Mouse (Mus musculus): Measurements from ENCODE around the gene Tmem171. TPM values are rescaled to one million over a fixed set of nuclear protein-coding genes. Genes with fewer than 3 reads are reported as not detected.

Gene Tmem171
- polyA plus RNA-seq (2016; fragmentation: Nextera tagmentation; extraction: Ambion mirVana): 0.73 and 1.0 TPM in 2 replicates

DNA sequence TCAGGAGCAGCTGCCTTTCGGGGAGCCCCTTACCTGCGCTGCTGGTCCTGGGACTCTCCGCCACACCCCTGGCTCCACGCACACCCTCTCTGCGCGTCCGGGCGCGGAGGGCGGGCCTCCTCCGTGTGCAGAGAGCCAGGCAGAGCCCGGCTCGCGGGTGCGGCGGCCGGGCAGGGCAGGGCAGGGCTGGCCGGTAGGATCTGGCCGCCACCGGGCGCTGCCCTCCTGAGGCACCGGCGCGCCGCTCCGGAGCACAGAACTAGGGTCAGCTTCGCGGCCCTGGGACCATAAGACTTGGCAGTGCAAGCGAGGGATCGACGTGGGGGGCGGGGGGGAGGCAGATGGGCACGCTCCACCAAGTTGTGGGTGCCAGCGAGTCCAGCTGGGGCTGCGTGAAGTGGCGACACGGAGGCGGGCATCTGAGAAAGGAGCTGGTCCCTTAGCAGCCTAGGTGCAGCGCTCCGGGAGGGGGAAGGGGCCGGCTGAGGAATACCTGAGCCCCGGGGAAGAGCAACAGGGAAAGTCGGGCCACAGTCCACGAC is at the start of gene Tmem171:
Gene Tmem171 (minus strand): TSS at position 62 of the 542 bp plus-strand sequence.
- H3K27me3 ChIP-seq (ENCODE audit: insufficient read depth, poor library complexity, severe bottlenecking): peaks cover 39% of the 10 kb centered on the region
- H3K27ac ChIP-seq: peak within 1 kb of the TSS; percentile 86
- H3K9me3 ChIP-seq: no peaks in the 10 kb centered on the region
- DNase-seq (ENCODE audit: low spot score): no peak
- WGBS: 3% methylated on average over 44 of the region's 44 CpGs
- H3K4me1 ChIP-seq: peaks cover 38% of the 10 kb centered on the region
- no peaks in the 10 kb centered on the region for H3K36me3 ChIP-seq
- H3K4me3 ChIP-seq: peak within 1 kb of the TSS; percentile 60

- H3K27me3 ChIP-seq (ENCODE audit: insufficient read depth, poor library complexity, severe bottlenecking): no peaks in the 10 kb centered on the region
- DNase-seq (ENCODE audit: low spot score): no peak
- no peak overlapping the region for H3K4me3 ChIP-seq
- no peaks in the 10 kb centered on the region for H3K4me1 ChIP-seq
- H3K36me3 ChIP-seq: peaks cover 44% of the 10 kb centered on the region
- no peak overlapping the region for H3K27ac ChIP-seq
- H3K9me3 ChIP-seq: no peaks in the 10 kb centered on the region
Measured at GRCm38 (mm10) chr13:98743829-98744228, 49.2 kb upstream of the Tmem171 start.

- Histone ChIP-seq H3K4me1 (no peaks in the 10 kb centered on the region), H3K27me3 (ENCODE audit: insufficient read depth, poor library complexity, severe bottlenecking) (no peaks in the 10 kb centered on the region), H3K27ac (no peak overlapping the region), H3K9me3 (no peaks in the 10 kb centered on the region), H3K4me3 (no peak overlapping the region), H3K36me3 (peaks cover 44% of the 10 kb centered on the region)
- no peak for DNase-seq (ENCODE audit: low spot score)
- WGBS: 78% methylated on average over 6 of the region's 6 CpGs
Measured at GRCm38 (mm10) chr13:98743214-98743613, 48.6 kb upstream of the Tmem171 start.

- peaks cover 34% of the 10 kb centered on the region for H3K36me3 ChIP-seq
- H3K27me3 ChIP-seq (ENCODE audit: insufficient read depth, poor library complexity, severe bottlenecking): no peaks in the 10 kb centered on the region
- H3K4me1 ChIP-seq: no peaks in the 10 kb centered on the region
- no peak overlapping the region for H3K4me3 ChIP-seq
- 97% methylated on average over 2 of the region's 2 CpGs for WGBS
- no peaks in the 10 kb centered on the region for H3K9me3 ChIP-seq
- H3K27ac ChIP-seq: no peak overlapping the region
- DNase-seq (ENCODE audit: low spot score): no peak
Measured at GRCm38 (mm10) chr13:98738213-98738612, 43.6 kb upstream of the Tmem171 start.

DNA sequence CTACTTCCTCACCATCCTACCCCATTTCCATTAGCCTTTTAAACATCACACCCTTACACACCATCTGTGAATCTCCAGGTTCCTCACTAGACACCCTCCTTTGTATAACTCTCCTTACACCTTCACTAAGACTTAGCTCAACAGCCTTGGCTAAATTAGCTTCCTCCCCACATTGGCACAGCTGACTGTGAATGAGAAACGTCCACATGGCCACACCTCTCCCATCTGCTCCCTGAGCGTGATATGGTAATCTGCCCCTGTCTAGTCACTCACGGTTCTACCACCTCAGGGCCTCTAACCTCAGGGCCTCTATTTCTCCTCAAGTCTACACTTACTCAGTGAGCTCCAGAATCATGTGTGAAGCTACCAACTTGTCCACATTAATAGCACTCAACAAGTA is 38.7 kb upstream of the Tmem171 start:
- Histone ChIP-seq H3K27ac (no peak overlapping the region), H3K4me3 (no peak overlapping the region), H3K4me1 (no peaks in the 10 kb centered on the region), H3K36me3 (peaks cover 52% of the 10 kb centered on the region), H3K27me3 (ENCODE audit: insufficient read depth, poor library complexity, severe bottlenecking) (no peaks in the 10 kb centered on the region), H3K9me3 (no peaks in the 10 kb centered on the region)
- 64% methylated on average over 3 of the region's 3 CpGs for WGBS
- DNase-seq (ENCODE audit: low spot score): no peak

- Histone ChIP-seq H3K4me1 (no peaks in the 10 kb centered on the region), H3K4me3 (no peak overlapping the region), H3K9me3 (no peaks in the 10 kb centered on the region), H3K27me3 (ENCODE audit: insufficient read depth, poor library complexity, severe bottlenecking) (no peaks in the 10 kb centered on the region), H3K36me3 (peaks cover 72% of the 10 kb centered on the region), H3K27ac (no peak overlapping the region)
- WGBS: 64% methylated on average over 1 of the region's 1 CpGs
- DNase-seq (ENCODE audit: low spot score): no peak
Measured at GRCm38 (mm10) chr13:98729271-98730062, 34.8 kb upstream of the Tmem171 start.

DNA sequence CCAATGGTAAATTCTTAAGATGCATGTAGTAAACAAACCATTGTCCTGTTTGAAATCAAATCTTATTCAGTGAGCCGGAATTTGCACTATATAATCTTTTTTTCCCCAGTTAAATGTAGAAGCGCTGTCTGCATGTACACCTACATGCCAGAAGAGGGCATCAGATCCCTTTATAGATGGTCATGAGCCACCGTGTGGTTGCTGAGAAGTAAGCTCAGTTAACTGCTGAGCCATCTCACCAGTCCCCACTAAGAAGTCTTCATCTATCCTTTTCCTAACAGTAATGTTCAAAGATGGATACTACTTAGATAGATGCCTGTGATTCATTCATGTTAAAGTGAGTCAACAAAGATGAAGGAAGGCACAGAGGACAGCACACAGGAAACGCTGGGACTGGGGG is 31.9 kb upstream of the Tmem171 start:
- Histone ChIP-seq H3K36me3 (peaks cover 54% of the 10 kb centered on the region), H3K27me3 (ENCODE audit: insufficient read depth, poor library complexity, severe bottlenecking) (no peaks in the 10 kb centered on the region), H3K4me1 (no peaks in the 10 kb centered on the region), H3K4me3 (no peak overlapping the region), H3K9me3 (no peaks in the 10 kb centered on the region), H3K27ac (no peak overlapping the region)
- 58% methylated on average over 4 of the region's 4 CpGs for WGBS
- DNase-seq (ENCODE audit: low spot score): no peak

DNA sequence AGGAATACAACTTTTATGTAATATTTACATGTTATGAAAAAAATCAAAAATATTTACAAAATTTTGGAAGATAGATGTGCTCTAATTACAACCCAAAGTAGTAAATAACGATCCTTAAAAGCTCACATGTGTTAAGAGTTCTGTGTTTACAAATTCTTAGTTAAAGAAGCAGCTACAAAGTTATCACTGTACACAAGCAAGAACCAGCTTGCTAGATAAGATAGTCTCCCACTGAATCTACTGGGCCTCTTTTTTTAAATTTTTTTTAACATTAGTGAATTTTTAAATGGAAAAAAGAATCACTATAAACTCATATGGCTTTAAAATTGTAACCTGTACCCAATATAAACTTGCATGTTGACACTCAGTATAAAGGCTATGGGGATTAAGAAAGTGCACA is 28.8 kb upstream of the Tmem171 start:
- WGBS: 81% methylated on average over 1 of the region's 1 CpGs
- H3K4me1 ChIP-seq: no peaks in the 10 kb centered on the region
- no peak for DNase-seq (ENCODE audit: low spot score)
- no peaks in the 10 kb centered on the region for H3K9me3 ChIP-seq
- H3K36me3 ChIP-seq: peaks cover 37% of the 10 kb centered on the region
- H3K27me3 ChIP-seq (ENCODE audit: insufficient read depth, poor library complexity, severe bottlenecking): no peaks in the 10 kb centered on the region
- H3K27ac ChIP-seq: no peak overlapping the region
- no peak overlapping the region for H3K4me3 ChIP-seq

GRCm38 (mm10) chr13:98722296-98722695 is 27.7 kb upstream of the Tmem171 start:
- peaks cover 31% of the 10 kb centered on the region for H3K36me3 ChIP-seq
- 48% methylated on average over 1 of the region's 1 CpGs for WGBS
- no peak overlapping the region for H3K27ac ChIP-seq
- DNase-seq (ENCODE audit: low spot score): peak; percentile 72
- no peaks in the 10 kb centered on the region for H3K4me1 ChIP-seq
- no peak overlapping the region for H3K4me3 ChIP-seq
- H3K27me3 ChIP-seq (ENCODE audit: insufficient read depth, poor library complexity, severe bottlenecking): no peaks in the 10 kb centered on the region
- H3K9me3 ChIP-seq: no peaks in the 10 kb centered on the region

- Histone ChIP-seq H3K4me3 (no peak overlapping the region), H3K36me3 (0 out of 2 replicates have a peak, but pooled peaks cover 2% of the 10 kb centered on the region), H3K4me1 (no peaks in the 10 kb centered on the region), H3K27me3 (ENCODE audit: insufficient read depth, poor library complexity, severe bottlenecking) (no peaks in the 10 kb centered on the region), H3K27ac (no peak overlapping the region), H3K9me3 (no peaks in the 10 kb centered on the region)
- DNase-seq (ENCODE audit: low spot score): peak; percentile 36
- WGBS: 87% methylated on average over 8 of the region's 8 CpGs
Measured at GRCm38 (mm10) chr13:98716176-98716575, 21.5 kb upstream of the Tmem171 start.

DNA sequence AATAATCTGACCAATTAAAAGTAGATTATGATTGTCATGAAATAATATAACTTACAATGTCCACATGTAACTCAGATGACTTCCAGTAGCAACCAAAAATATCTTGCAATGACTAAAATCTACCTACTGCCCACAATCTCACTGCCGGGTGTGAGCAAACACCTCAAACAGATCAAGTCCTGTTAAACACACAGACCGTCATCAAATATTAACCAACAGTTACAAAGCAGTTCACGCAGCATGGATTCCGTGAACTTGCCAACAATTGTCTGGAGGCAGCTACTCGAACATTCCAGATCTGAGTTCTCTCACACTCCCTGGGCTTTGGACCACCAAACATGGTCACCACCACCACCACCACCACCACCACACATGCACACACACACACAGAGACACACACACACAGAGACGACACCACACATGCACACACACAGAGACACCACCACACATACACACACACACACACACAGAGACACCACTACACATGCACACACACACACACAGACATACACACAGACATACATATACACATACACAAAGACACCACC is 20.9 kb upstream of the Tmem171 start:
- 87% methylated on average over 6 of the region's 6 CpGs for WGBS

DNA sequence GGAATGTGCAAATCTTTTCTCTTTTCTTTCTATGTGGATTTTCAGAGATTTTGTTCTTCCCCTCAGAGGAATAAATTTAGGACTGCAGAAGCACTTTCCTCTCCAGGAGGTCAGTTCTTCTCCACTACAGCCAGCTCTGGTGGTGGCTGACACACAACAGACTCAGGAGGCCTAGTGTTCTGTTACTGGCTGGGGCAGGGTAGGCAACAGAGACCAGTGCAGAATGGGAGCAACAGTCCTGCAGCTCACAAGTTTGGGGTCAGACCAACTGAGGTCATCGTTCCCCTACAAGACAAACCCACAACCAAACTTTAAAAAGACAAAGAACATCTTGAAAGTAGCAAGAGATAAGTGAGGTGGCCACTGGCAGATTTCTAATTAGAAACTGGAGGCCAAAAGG is 16.0 kb upstream of the Tmem171 start:
- peaks cover 4% of the 10 kb centered on the region for H3K4me1 ChIP-seq
- H3K4me3 ChIP-seq: no peak overlapping the region
- no peak overlapping the region for H3K27ac ChIP-seq
- peak; percentile 17 for DNase-seq (ENCODE audit: low spot score)
- H3K9me3 ChIP-seq: no peaks in the 10 kb centered on the region
- WGBS: 69% methylated on average over 1 of the region's 1 CpGs
- H3K36me3 ChIP-seq: 0 out of 2 replicates have a peak, but pooled peaks cover 2% of the 10 kb centered on the region
- H3K27me3 ChIP-seq (ENCODE audit: insufficient read depth, poor library complexity, severe bottlenecking): no peaks in the 10 kb centered on the region

More for the DNA sequence above, 20.9 kb upstream of the Tmem171 start:
- Histone ChIP-seq H3K27me3 (ENCODE audit: insufficient read depth, poor library complexity, severe bottlenecking) (no peaks in the 10 kb centered on the region), H3K4me1 (peaks cover 3% of the 10 kb centered on the region), H3K9me3 (no peaks in the 10 kb centered on the region), H3K27ac (no peak overlapping the region), H3K4me3 (no peak overlapping the region), H3K36me3 (0 out of 2 replicates have a peak, but pooled peaks cover 2% of the 10 kb centered on the region)
- peak; percentile 56 for DNase-seq (ENCODE audit: low spot score)

- no peaks in the 10 kb centered on the region for H3K27me3 ChIP-seq (ENCODE audit: insufficient read depth, poor library complexity, severe bottlenecking)
- H3K27ac ChIP-seq: no peak overlapping the region
- peaks cover 4% of the 10 kb centered on the region for H3K4me1 ChIP-seq
- no peak overlapping the region for H3K4me3 ChIP-seq
- peak; percentile 70 for DNase-seq (ENCODE audit: low spot score)
- H3K9me3 ChIP-seq: no peaks in the 10 kb centered on the region
- 0 out of 2 replicates have a peak, but pooled peaks cover 2% of the 10 kb centered on the region for H3K36me3 ChIP-seq
- 56% methylated on average over 8 of the region's 8 CpGs for WGBS
Measured at GRCm38 (mm10) chr13:98710236-98710635, 15.6 kb upstream of the Tmem171 start.
